Mouse (Mus musculus) thymus, postnatal 14 days (tissue): ENCODE data around the gene Gm20855.
"Not testable (repeated sequence)": the region's sequence is repeated elsewhere in the genome, so short reads cannot be mapped to it uniquely, and the experiment has no call there.

Experiments used
- DNase-seq: peaks from one replicate; pipeline ENCODE4 v3.0.0; 2021

The Gm20855 gene

DNA sequence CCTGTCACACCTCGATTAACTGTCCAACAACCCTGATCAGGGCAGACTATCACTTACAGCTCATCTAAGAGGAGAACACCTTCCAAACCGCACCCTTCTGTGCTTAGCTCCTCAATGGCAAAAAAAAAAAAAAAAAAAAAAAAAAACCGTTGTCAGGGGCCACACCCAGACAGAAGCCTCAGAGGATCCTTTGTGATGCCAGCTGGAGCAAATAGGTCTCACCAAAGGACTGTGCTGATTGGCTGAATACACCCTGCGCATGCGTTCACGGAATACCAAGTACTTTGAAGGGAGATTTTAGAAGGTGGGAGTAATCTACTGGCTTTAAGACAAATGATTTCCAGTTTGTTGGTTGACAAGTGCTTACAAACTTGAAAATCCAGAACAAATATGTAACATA is at the start of gene Gm20855:
Gm20855 (minus strand) TSS at position 101 of the 400 bp plus-strand sequence.
- DNase-seq, result not testable (repeated sequence)
